Mouse (Mus musculus) heart, postnatal 25 days (tissue): ENCODE data around the gene Gabpb2. TPM values are rescaled to one million over a fixed set of nuclear protein-coding genes. Genes with fewer than 3 reads are reported as not detected.
A peak's percentile ranks its signal among the peaks of the same experiment; 100 is the strongest.
"Not testable (repeated sequence)": the region's sequence is repeated elsewhere in the genome, so short reads cannot be mapped to it uniquely, and the experiment has no call there.

Source experiments
- DNase-seq: peaks from one replicate; pipeline ENCODE4 v3.0.0; 2022; ENCODE audit warnings: low spot score
- intact Hi-C: fragments of 180-260 bp; cut with DNase I; formaldehyde crosslinking; loops from one replicate; pipeline ENCODE4 v1.15.1; 2025
- total RNA-seq, 2 experiments: library from RNA; stranded (reverse); gene quantifications; 2 replicates each; pipeline ENCODE4 v1.2.3; 2021

Gene Gabpb2
- total RNA-seq, 2 experiments from 2014 or later: 12.7 to 14.1 TPM

- DNase-seq: no peak
- intact Hi-C loops: no loop called here
These were observed 54.1 kb downstream of the Gabpb2 start for GRCm38 (mm10) chr3:95163419-95164255.

GRCm38 (mm10) chr3:95162345-95162628, 55.4 kb downstream of the Gabpb2 start:
- no peak for DNase-seq
- intact Hi-C loops: no loop called here

- intact Hi-C loops: no loop called here
- DNase-seq: no peak
These were observed 55.9 kb downstream of the Gabpb2 start for GRCm38 (mm10) chr3:95161618-95162344.

- intact Hi-C loops: no loop called here
- DNase-seq: no peak
These were observed 56.6 kb downstream of the Gabpb2 start for GRCm38 (mm10) chr3:95161041-95161551.

GRCm38 (mm10) chr3:95159987-95160963, 57.4 kb downstream of the Gabpb2 start, which contains the start of gene Sema6c:
TSS of gene Sema6c (plus strand) at chr3:95160457.
- peak; percentile 84 for DNase-seq
- intact Hi-C loops: no loop called here

- no peak for DNase-seq
- intact Hi-C loops: no loop called here
These were observed 58.2 kb downstream of the Gabpb2 start for GRCm38 (mm10) chr3:95159511-95159986.

GRCm38 (mm10) chr3:95153874-95154273, 63.8 kb downstream of the Gabpb2 start:
- no peak for DNase-seq
- intact Hi-C loops: no loop called here

GRCm38 (mm10) chr3:95147924-95148323, 69.8 kb downstream of the Gabpb2 start:
- DNase-seq: no peak
- intact Hi-C loops: no loop called here

GRCm38 (mm10) chr3:95142617-95143011, 75.1 kb downstream of the Gabpb2 start:
- intact Hi-C loops: loop anchor here (1.0 to 2.0 kb wide), 3 partner anchors 32 to 120 kb away; partner anchors contain the start of gene Gabpb2
- DNase-seq: peak; percentile 70

- intact Hi-C loops: loop anchor here (1.0 to 2.0 kb wide), 3 partner anchors 32 to 121 kb away; partner anchors contain the start of gene Gabpb2
- no peak for DNase-seq
These were observed 75.6 kb downstream of the Gabpb2 start, which contains the start of gene Tnfaip8l2 for GRCm38 (mm10) chr3:95141952-95142616. TSS of gene Tnfaip8l2 (minus strand) at chr3:95142360.

- DNase-seq: no peak
- intact Hi-C loops: no loop called here
These were observed 76.2 kb downstream of the Gabpb2 start for GRCm38 (mm10) chr3:95141474-95141873.

GRCm38 (mm10) chr3:95140795-95141194, 76.9 kb downstream of the Gabpb2 start:
- intact Hi-C loops: no loop called here
- DNase-seq: no peak

GRCm38 (mm10) chr3:95140289-95140595, 77.5 kb downstream of the Gabpb2 start:
- DNase-seq: no peak
- intact Hi-C loops: no loop called here

GRCm38 (mm10) chr3:95139586-95140288, 78.0 kb downstream of the Gabpb2 start:
- intact Hi-C loops: no loop called here
- no peak for DNase-seq

- DNase-seq: no peak
- intact Hi-C loops: no loop called here
These were observed 81.4 kb downstream of the Gabpb2 start for GRCm38 (mm10) chr3:95136336-95136735.

- DNase-seq: no peak
- intact Hi-C loops: no loop called here
These were observed 82.2 kb downstream of the Gabpb2 start for GRCm38 (mm10) chr3:95135433-95136052.

- peak; percentile 26 for DNase-seq
- intact Hi-C loops: no loop called here
These were observed 82.7 kb downstream of the Gabpb2 start for GRCm38 (mm10) chr3:95135023-95135422.

- intact Hi-C loops, DNase-seq: not testable (repeated sequence)
These were observed 83.6 kb downstream of the Gabpb2 start for GRCm38 (mm10) chr3:95134133-95134532.
